Mouse (Mus musculus): ENCODE measurements around the gene Tmem107.

- TF ChIP-seq CTCF (IDR thresholded peaks at IDR 0.05; ENCODE audit: borderline replicate concordance, control insufficient read depth, extremely low read depth, insufficient read depth, low read length, poor library complexity): no peak
- no peak for TF ChIP-seq POLR2A (IDR thresholded peaks at IDR 0.05; ENCODE audit: control insufficient read depth, extremely low read depth, insufficient read depth, low read length, poor library complexity)
Measured at GRCm38 (mm10) chr11:69060448-69061254, 10.0 kb upstream of the Tmem107 start.
